Mouse (Mus musculus) lung, embryonic 14.5 days (tissue): ENCODE data around the gene 1700020N01Rik. TPM values are rescaled to one million over a fixed set of nuclear protein-coding genes. Genes with fewer than 3 reads are reported as not detected.
A peak's percentile ranks its signal among the peaks of the same experiment; 100 is the strongest.

Experiments used
- ATAC-seq: fragments of 200-750 bp; cut with Nextera tagmentation; 2 replicates; pipeline ENCODE4 v1.8.0; 2017; ENCODE audit warnings: mild to moderate bottlenecking, moderate TSS enrichment, moderate library complexity; ENCODE audit not compliant: insufficient read depth
- DNase-seq: peaks from one replicate; pipeline ENCODE4 v3.0.0-alpha.2; 2015
- H3K27ac ChIP-seq: fragments of 300-500 bp; sonication (generic); 2 replicates; pipeline ENCODE4 v1.5.1; 2014; ENCODE audit warnings: low read depth, mild to moderate bottlenecking, moderate library complexity
- H3K27me3 ChIP-seq: fragments of 300-500 bp; sonication (generic); 2 replicates; pipeline ENCODE4 v1.6.1; 2014; ENCODE audit warnings: low read length, control low read depth; ENCODE audit not compliant: insufficient read depth
- H3K36me3 ChIP-seq: fragments of 300-500 bp; sonication (generic); 2 replicates; pipeline ENCODE4 v1.6.1; 2014; ENCODE audit warnings: control low read depth; ENCODE audit not compliant: insufficient read depth
- H3K4me1 ChIP-seq: fragments of 300-500 bp; sonication (generic); 2 replicates; pipeline ENCODE4 v1.6.1; 2014; ENCODE audit warnings: antibody characterized with exemption, control low read depth; ENCODE audit not compliant: insufficient read depth
- H3K4me2 ChIP-seq: fragments of 300-500 bp; sonication (generic); 2 replicates; pipeline ENCODE4 v1.6.1; 2014; ENCODE audit warnings: mild to moderate bottlenecking
- H3K4me3 ChIP-seq: fragments of 300-500 bp; sonication (generic); 2 replicates; pipeline ENCODE4 v1.5.1; 2014; ENCODE audit warnings: low read depth, low read length
- H3K9ac ChIP-seq: fragments of 300-500 bp; sonication (generic); 2 replicates; pipeline ENCODE4 v1.6.1; 2014
- H3K9me3 ChIP-seq: fragments of 300-500 bp; sonication (generic); 2 replicates; pipeline ENCODE4 v1.6.1; 2016; ENCODE audit warnings: low read depth, low read length, control low read depth
- CTCF ChIP-seq: IDR thresholded peaks from 2 replicates; pipeline ENCODE4 v1.5.1; 2016; ENCODE audit warnings: antibody characterized with exemption, low read depth
- WGBS: fragments of 180-500 bp; shearing (Covaris S2); extraction: QIAGEN DNeasy Blood & Tissue Kit; methylation state at CpG from one replicate; pipeline ENCODE4 v1.1.7; 2014; 5-methylcytosine and 5-hydroxymethylcytosine counted together
- polyA plus RNA-seq: library from polyadenylated mRNA; unstranded; fragments of >200 nt; fragmentation: Nextera tagmentation; extraction: Ambion mirVana; gene quantifications from 2 replicates; pipeline ENCODE4 v1.2.1, GENCODE M21; 2014

Gene 1700020N01Rik
- polyA plus RNA-seq, 1 experiment from 2014 or later, result not detected

GRCm38 (mm10) chr10:21573713-21574112 lies 19.2 kb upstream of the 1700020N01Rik start:
- no peak overlapping the region for H3K27ac ChIP-seq
- DNase-seq, result no peak

GRCm38 (mm10) chr10:21575806-21576378 lies 17.1 kb upstream of the 1700020N01Rik start:
- Histone ChIP-seq H3K27me3 (no peaks in the 10 kb centered on the region), H3K4me3 (no peak overlapping the region), H3K4me2 (no peak overlapping the region), H3K4me1 (no peaks in the 10 kb centered on the region), H3K36me3 (no peaks in the 10 kb centered on the region), H3K27ac (no peak overlapping the region), H3K9ac (no peak overlapping the region), H3K9me3 (no peaks in the 10 kb centered on the region)
- TF ChIP-seq CTCF, result no peak
- no peak for ATAC-seq
- no peak for DNase-seq
- 90% methylated on average over 11 of the region's 11 CpGs for WGBS

More at GRCm38 (mm10) chr10:21573713-21574112, 19.2 kb upstream of the 1700020N01Rik start:
- WGBS, result 76% methylated on average over 4 of the region's 4 CpGs
- ATAC-seq, result no peak
- Histone ChIP-seq H3K27me3 (no peaks in the 10 kb centered on the region), H3K4me2 (no peak overlapping the region), H3K4me1 (no peaks in the 10 kb centered on the region), H3K36me3 (no peaks in the 10 kb centered on the region), H3K9me3 (no peaks in the 10 kb centered on the region), H3K9ac (no peak overlapping the region), H3K4me3 (no peak overlapping the region)
- TF ChIP-seq CTCF, result no peak

- no peak overlapping the region for H3K9ac ChIP-seq
- DNase-seq (no peak), ATAC-seq (no peak)
- H3K36me3 ChIP-seq, result no peaks in the 10 kb centered on the region
- H3K27me3 ChIP-seq, result no peaks in the 10 kb centered on the region
- no peaks in the 10 kb centered on the region for H3K9me3 ChIP-seq
- no peak for TF ChIP-seq CTCF
- H3K27ac ChIP-seq, result no peak overlapping the region
- no peak overlapping the region for H3K4me2 ChIP-seq
- H3K4me1 ChIP-seq, result no peaks in the 10 kb centered on the region
- WGBS, result 72% methylated on average over 6 of the region's 6 CpGs
- no peak overlapping the region for H3K4me3 ChIP-seq
Measured at GRCm38 (mm10) chr10:21577798-21578197, 15.1 kb upstream of the 1700020N01Rik start.

GRCm38 (mm10) chr10:21581546-21581945 lies 11.4 kb upstream of the 1700020N01Rik start:
- Histone ChIP-seq H3K4me2 (no peak overlapping the region), H3K4me1 (no peaks in the 10 kb centered on the region), H3K27me3 (no peaks in the 10 kb centered on the region), H3K9ac (no peak overlapping the region), H3K36me3 (no peaks in the 10 kb centered on the region), H3K9me3 (no peaks in the 10 kb centered on the region), H3K4me3 (no peak overlapping the region), H3K27ac (no peak overlapping the region)
- no peak for DNase-seq
- no peak for ATAC-seq
- TF ChIP-seq CTCF, result no peak
- 58% methylated on average over 1 of the region's 1 CpGs for WGBS

GRCm38 (mm10) chr10:21587041-21587440 lies 5.9 kb upstream of the 1700020N01Rik start:
- no peak overlapping the region for H3K9ac ChIP-seq
- no peaks in the 10 kb centered on the region for H3K36me3 ChIP-seq
- no peak for DNase-seq
- H3K27me3 ChIP-seq, result no peaks in the 10 kb centered on the region
- no peak for TF ChIP-seq CTCF
- WGBS, result 78% methylated on average over 2 of the region's 2 CpGs
- no peak for ATAC-seq
- H3K4me3 ChIP-seq, result no peak overlapping the region
- H3K9me3 ChIP-seq, result no peaks in the 10 kb centered on the region
- H3K4me1 ChIP-seq, result no peaks in the 10 kb centered on the region
- H3K27ac ChIP-seq, result no peak overlapping the region
- H3K4me2 ChIP-seq, result no peak overlapping the region

DNA sequence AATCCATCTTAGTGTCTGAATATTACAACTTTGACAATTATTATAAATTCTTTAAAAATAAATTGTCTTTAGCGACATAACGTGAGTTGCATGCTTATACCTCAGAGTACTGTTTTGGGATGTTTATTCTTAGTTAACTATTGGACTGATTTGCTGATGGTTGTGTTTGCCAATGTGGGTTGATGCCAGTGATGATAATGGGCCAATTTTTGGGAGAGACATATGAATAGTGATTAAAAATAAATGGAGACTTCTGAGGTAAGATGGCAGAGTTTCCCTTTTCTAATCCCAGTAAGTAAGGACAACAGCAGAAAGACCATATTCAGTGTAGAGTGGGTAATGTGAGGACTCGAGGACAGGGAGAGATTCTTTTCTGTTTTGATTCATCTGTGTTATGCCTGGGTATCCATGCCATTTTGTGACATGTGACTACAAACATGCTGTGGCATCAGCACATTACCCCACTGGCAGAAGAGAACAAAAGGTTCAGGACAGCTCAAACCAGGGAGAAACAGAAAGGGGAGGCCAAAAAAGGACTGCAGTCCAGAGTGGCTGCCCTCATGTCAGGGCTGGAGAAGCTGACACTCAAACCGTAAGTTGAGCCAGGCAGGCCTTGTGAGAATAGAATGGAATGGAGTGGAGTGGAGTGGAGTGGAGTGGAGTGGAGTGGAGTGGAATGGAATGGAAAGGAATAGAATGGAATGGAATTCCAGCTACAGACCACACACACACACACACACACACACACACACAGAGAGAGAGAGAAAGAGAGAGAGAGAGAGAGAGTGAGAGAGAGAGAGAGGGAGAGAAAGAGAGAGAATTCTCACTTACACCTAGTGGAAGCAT lies 4.7 kb upstream of the 1700020N01Rik start:
- Histone ChIP-seq H3K4me2 (no peak overlapping the region), H3K9me3 (no peaks in the 10 kb centered on the region), H3K9ac (no peak overlapping the region), H3K4me3 (no peak overlapping the region), H3K4me1 (no peaks in the 10 kb centered on the region), H3K27me3 (no peaks in the 10 kb centered on the region), H3K36me3 (no peaks in the 10 kb centered on the region), H3K27ac (no peak overlapping the region)
- ATAC-seq (no peak), DNase-seq (no peak)
- no peak for TF ChIP-seq CTCF
- 75% methylated on average over 4 of the region's 4 CpGs for WGBS

DNA sequence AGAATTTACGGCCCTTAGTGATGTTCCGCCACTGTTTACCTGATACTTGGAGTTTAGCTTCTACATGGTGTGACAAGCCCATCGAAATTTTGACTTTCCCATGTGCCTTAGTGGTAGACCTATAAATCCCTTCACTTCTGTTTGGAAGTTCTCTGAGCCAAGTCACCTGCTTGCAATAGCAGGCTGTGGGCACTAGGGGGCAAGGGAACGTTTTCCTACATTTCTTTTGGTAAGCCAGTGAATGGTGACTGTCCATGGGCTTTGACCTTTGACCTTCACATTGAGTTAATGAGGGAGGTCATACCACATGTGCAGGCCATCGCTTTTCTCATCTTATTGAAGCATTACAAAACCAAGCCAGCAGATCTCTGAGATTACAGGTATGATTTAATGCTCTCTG lies 8.0 kb downstream of the 1700020N01Rik start:
- DNase-seq (peak; percentile 74), ATAC-seq (no peak)
- Histone ChIP-seq H3K27ac (no peak overlapping the region), H3K9me3 (no peaks in the 10 kb centered on the region), H3K27me3 (no peaks in the 10 kb centered on the region), H3K4me1 (peaks cover 6% of the 10 kb centered on the region; the same call in 1 of the 2 replicates), H3K4me3 (no peak overlapping the region), H3K4me2 (no peak overlapping the region), H3K36me3 (no peaks in the 10 kb centered on the region), H3K9ac (no peak overlapping the region)
- TF ChIP-seq CTCF, result peak; percentile 87
- WGBS, result 50% methylated on average over 5 of the region's 5 CpGs
